Mouse (Mus musculus): Measurements from ENCODE around the gene Gse1.
A peak's percentile ranks its signal among the peaks of the same experiment; 100 is the strongest.

Gene Gse1

DNA sequence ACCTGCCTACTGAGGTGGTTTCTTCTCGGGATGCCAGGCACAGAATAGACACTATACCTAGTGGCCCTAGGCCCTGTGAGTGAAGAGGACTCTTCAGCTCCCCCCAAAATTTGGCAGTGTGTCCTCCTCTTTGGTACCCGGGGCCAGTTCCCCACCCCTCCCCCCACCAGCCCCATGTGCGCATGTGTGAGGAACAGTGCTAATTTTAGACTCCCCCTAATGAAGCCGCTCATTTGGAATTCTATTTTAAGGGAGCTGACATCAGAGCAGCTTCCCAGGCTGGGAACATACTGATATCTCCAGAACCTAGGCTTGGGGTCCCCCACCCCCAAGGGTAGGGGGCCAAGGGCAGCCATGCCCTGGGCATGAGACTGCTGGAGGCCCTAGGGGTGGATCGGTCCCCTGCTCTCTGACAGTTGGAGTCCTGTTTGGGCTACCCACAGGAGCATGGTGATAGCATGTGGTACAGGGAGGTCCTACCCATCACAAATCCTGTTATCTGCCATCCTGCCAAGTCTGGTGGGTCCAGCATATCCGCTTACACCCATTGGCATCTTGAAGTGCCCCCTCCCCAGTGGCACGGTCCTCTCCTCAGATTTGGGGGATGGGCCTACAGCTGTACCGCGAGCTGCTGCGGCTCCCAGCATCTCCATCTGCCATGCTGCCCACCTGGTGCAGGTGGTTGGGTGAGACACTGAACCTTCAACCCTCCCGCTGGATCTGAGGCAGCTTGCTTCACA, 322.9 kb downstream of the Gse1 start:
- no peak for DNase-seq (ENCODE audit: low spot score in 2 of 2)

DNA sequence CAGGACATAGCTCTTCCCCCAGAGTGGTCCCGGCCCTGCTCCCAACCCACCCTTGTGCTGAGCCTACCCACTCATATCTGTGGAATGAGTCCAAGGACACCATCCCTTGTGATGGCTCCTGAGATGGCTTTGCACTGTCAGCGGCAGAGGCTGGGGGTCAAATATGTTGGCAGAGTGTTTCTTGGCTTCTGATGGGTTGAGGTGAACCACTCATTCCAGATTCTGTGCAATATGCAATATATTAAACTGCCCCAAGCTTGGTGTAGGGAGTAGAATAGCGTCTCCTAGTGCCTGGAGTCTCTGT, 323.4 kb downstream of the Gse1 start:
- no peak for DNase-seq (ENCODE audit: low spot score in 2 of 2)

DNA sequence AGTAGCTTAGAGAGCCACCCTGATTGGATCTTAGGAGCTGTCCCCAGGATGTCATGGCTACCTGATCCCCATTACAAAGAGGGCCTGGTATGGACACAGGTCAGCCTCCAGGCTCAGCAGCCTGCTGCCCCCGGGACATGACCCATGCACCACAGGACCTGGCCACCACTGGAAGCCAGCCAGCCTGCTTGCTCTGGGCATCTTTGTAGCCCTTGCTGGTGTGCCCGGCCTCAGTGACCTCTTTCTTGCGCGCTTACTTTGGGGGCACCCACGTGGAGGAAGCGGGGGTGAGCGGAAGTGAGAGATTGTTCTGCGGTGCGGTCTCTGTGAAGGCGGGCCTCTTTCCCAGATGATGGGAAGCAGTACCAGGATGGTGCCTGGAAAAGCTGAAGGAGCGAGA, 324.3 kb downstream of the Gse1 start:
- DNase-seq (ENCODE audit: low spot score in 2 of 2): no peak

DNA sequence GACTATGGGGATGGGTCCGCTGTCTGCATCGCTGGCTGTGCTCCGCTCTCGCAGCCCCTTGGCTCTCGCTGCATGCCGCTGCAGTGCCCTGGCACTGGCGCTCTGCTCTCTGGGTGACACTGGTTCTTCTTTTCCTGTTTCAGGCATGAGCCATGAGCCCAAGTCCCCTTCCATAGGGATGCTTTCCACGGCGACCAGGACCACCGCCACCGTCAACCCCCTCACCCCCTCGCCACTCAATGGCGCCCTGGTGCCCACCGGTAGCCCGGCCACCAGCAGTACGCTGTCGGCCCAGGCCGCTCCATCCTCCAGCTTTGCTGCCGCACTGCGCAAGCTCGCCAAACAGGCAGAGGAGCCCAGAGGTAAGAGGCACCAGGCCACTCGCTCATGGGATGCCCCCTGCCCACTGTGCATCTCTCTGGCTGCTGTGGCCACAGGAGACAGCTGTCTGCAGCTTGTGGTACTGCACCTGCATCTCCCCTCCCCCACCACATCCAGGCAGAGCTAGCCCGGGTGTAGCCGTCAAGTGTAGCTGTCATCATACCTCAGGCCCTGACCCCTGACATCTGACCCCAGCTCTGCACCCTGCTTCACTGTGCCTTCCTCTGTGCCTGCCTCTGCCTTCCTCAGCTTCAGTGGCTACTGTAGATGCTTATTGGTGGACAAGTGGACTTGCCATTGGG, 325.3 kb downstream of the Gse1 start:
- DNase-seq (ENCODE audit: low spot score in 2 of 2): no peak

DNA sequence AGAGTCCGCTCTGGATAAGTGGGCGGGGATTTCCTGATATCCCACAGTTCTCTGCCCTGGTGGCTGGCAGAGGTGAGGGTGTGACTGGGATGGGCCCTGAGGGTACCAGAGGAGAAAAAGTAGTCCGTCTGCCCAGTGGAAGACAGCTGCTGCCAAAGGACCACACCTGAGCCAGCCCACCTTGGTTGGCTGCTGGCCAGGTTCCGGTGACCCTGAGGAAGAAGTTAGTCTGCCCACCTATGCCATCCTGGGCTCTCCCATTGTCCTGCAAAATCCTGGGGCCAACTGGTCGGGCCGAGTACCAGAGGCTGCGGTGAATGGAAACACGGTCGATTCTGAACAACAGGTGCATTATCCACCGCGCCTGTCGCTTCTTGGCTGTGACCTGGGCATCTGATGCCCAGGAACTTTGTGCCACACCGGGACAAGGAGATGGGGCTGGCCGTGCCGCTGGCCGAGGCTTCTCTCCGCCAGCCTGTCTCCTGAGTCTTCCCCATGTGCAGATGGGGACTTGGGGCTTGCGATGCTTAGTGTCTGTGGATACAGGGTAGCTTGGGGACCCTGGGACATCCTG, 326.3 kb downstream of the Gse1 start:
- no peak for DNase-seq (ENCODE audit: low spot score in 2 of 2)

DNA sequence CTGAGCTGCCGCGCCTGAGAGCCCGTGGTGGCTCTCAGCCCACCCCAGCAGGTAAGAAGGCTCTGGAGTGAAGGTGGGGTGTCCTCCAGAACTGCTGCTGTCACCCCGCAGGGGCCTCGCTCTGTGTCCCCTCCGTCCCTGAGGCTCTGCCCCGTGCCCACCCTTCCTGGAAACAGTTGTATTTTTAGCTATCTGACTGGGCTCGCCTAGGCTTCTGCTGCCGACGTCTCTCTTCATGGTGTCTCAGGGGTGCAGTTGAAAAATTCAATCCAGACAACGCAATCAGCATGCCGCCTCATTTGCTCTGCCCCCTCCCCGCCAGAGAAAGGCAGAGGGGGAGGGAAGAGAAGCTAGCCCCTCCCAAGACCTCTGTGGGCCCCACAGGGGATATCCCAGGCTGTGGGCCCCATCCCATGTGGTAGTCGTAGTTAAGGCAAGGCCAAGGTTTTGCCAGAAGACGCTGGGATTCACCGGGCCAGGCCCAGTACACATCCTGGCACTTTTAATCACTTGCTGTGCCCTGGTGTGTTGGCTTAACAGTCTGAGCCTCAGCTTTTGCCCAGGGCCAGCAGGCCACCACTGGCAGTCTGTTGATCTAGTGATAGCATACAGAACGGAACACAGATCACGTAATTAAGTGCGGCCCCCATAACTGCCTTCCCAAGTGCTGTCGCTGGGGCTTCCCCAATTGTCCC, 328.1 kb downstream of the Gse1 start:
- DNase-seq (ENCODE audit: low spot score in 2 of 2): no peak

DNA sequence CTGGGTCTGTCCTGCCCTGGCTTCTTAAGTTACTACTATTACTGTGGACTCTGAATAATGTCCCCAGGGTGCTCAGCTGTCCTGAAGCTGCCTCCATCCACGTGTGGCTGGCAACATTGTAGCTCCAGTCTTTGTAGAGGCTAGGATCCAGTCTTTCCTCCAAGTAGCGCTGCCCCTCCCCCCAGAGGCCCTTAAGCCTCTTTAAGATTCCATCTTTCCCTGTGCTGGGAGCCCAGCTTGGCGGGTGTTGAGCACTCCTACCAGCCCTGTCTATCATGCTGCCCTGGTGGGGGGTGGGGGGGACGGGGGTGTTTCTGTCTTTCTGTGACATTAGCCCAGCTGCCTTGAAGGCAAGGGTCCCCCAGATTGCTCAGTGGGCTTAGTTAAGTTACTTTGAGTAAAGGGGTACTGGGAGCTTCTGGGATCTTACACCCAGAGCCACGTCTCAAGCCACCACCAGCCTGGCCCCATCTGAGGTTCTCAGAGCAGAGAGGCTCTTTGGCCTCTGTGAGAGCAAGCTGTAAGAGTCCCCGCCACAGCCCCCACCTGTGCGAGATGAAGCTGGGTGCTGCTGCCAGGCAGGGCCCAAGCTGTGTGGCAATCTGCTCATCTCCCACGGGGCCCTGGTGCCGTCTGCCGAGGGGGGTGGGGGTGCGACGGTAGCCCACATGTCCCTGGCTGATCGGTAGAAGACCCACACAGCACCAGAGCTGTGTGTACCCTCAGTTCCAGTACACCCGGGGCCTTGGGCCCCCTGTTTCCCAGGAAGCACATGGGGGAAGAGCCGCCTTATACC, 329.1 kb downstream of the Gse1 start:
- peak in 1 of 2 experiments; percentile 81 for DNase-seq (ENCODE audit: low spot score in 2 of 2)

DNA sequence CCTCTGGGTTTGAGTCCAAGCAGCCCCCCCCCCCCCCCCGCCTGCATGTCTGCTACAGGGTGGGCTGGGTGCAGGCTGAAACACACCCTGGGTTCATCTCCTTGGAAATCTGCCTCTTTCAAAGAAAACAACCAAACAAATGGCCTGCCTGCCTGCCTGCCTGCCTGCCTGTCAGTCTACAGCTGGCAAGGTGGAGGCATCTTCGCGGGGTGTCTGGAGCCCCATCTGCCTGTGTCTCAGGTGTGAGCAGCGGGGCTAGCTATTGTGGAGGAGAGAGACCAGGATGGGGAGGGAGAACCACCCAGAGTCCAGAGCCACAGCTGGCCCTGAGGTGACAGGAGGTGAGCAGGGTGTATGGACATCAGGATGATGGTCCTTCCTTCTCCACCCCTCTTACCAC, 329.9 kb downstream of the Gse1 start:
- DNase-seq (ENCODE audit: low spot score in 2 of 2): no peak

DNA sequence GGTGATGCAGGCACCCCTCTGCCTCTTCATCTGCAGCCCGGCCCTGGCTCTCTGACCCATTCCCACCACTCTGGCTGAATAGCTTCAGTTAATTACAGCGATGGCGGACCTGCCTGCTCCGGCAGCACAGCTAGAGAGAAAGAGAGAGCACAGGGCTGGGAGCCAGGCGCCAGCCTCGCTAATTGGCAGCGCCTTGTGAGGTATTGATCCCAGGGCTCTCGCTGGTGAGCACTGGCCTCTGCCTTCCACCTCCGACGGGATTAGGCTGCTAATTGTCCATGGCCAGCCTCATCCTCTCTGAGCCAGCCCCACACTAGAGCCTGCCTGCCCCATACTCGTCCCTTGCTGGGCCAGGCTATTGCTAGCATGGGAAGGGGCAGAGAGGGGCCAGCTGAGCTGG, 331.4 kb downstream of the Gse1 start:
- no peak for DNase-seq (ENCODE audit: low spot score in 2 of 2)

DNA sequence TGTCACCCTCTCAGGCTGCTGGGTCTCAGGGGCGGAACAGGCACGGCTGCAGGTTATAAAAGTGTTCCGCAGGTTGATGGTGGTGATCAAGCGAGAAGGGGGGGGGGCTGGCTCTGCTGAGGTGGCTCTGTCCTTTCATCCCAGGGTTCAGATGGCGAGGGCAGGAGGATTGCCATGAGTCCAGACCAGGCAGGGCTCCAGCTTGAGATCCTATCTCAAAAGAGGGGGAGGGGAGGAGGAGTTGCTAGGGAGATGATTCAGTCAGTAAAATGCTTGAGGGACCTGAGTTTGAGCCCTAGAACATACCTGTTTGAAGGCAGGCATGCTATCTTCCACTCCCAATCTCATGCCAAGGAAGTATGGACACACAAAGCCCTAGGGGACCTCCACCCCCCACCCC, 332.3 kb downstream of the Gse1 start:
- no peak for DNase-seq (ENCODE audit: low spot score in 2 of 2)

DNA sequence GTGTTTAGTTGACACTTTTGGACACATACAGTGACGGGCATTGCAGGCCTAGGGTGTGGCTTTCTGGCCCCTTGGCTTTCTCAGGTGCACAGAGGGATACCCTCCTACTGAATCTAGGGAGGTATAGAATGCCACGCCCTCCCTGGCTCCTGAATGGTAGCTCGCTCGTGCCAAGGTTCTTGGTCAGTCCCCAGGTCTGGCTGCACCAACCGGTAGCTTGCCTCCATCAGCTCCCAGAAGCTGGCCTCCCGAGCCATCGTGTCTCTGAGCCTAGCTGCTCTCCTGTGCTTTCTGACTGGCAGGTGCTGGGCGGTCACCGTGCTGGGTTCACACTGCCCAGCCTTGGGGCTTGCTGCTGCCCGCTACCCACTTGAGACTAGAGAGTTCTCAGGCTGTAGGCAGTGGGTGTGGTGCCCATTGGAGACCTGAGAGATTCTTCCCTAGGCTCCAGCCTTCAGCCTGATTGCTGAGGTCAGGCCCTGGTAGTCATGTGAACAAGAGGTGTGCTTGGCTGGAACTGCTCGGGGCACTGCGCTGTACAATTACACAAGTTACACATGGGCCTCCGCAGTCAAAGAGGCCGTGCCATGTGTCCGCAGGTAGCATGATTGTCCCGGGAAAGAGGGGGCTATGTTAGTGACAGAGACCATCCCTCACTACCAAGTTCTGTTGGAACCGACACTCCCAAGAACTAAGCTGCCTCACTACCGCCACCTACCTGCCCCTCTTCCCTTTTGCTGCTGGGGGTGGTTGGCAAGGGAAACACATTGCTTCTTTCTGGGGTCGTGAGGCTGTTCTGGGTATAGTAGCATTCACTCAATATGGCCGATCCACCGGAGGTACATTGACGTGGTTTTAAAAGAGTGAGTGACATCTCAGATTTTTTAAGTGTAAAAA, 333.5 kb downstream of the Gse1 start:
- no peak for DNase-seq (ENCODE audit: low spot score in 2 of 2)

DNA sequence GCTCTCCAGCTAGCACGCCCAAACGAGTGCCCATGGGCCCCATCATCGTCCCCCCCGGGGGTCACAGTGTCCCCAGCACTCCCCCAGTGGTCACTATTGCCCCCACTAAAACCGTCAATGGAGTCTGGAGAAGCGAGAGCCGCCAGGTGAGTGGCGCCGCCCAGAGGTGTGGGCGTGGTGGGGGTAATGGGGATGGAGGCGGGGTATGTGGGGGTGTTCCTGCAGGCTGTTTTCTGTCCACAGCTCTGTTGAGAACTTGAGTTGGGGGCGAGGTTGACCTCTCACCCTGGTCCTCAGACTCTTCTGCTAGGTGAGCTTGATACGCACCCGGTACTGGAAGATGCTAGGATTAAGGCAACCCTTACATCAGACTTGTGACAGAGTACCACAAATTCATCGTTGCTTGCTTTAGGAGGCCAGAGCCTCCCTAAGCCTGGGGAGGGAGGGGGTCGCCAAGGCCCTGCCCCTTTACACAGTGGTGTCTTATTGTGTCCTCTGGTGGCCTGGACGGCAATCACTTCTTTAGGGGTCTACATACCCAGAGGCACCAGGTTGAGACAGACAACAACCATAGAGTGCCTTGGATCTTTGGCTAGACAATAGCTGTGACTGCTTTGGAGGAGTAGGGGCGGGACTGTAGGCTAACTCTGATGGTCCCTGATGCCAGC, 334.6 kb downstream of the Gse1 start:
- DNase-seq (ENCODE audit: low spot score in 2 of 2): no peak

DNA sequence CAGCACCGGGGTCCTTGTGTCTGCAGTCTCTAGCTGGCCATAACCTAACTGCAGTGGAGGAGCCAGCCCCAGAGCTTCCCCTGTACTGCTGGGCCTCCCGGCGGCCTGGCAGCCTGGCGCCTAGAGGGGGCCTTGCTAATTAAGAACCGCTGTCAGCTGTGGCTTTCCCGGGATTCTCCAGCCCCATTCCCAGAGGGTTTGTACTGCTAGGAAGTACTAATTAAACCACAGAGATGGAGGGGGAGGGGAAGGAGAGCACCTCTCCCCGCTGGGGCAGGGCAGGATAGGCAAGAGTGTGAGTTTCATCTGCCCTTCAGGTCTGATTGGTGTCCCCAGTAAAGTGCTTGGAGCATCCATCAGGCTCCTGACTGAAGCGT, 335.1 kb downstream of the Gse1 start:
- no peak for DNase-seq (ENCODE audit: low spot score in 2 of 2)

DNA sequence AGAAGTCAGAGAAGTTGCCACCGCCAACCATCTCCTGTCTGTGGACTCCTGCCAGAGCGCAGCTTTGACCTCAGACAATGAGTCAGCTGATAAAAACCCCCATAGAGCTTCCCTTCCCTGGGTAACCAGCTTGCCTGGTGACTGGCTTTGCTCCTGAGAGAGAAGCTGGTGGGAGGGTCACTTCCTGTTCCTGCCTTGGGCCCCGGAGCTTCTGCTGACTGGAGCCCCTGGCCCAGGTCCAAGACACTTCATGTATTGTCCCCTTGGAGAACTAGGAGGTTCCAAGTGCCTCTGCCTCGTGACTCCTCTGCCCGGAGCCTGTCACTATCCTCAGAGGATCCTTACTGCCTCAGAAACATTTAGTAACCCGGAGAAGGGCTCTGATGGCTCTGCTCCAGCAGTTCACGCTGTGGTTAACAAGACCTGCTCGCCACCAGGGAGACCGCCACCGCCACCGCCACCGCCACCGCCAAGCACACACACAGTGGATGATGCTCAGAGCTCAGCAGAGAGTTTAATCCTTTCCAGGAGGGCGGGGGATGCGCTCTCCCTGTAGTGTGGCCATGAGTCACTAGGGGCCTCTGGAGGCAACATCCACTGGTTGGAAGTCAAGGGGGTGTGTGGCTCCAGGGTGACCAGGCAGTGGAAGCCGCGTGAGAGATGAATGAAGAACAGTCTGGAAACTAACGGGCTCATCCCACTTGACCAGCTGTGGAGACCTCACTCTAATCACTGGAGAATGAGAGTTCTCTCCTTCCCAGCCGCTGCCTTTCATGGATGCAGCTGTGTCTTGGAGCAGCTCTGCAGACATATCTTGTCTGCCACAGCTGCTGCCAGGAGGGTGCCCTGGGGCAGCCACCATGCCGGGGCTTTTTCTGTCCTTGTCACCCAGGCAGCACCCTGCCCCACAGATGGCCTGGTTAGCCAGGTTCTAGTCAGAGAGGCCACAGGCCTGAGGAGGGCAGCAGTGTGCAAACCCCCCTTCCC, 335.9 kb downstream of the Gse1 start:
- peak; percentile 63 to 73 for DNase-seq (ENCODE audit: low spot score in 2 of 2)

DNA sequence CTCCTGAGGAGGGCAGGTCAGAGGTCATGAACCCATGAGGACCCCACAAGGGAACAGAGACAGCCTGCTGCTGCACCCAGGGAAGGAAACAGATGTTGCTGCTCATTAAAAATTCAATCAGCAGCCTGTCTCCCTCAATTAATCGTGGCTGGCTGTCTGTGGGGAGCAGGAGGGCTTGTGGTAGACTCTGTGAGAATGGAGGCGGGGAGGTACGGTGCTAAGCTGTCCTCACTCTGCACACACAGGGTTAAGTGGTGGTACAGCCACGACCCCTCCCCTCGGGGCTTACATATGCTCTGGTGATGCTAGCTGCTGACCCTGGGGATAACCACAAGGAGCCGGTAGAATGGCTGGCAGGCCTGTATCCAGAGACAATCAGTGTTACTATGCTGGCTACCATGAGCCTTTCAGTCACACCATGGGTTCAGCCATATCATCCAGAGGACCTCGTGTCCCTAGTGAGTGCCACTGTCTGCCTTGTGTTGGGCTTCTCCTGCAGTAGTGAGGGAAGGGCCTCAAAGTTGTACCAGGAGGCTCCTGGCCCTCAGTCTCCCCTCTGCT, 337.0 kb downstream of the Gse1 start:
- no peak for DNase-seq (ENCODE audit: low spot score in 2 of 2)

DNA sequence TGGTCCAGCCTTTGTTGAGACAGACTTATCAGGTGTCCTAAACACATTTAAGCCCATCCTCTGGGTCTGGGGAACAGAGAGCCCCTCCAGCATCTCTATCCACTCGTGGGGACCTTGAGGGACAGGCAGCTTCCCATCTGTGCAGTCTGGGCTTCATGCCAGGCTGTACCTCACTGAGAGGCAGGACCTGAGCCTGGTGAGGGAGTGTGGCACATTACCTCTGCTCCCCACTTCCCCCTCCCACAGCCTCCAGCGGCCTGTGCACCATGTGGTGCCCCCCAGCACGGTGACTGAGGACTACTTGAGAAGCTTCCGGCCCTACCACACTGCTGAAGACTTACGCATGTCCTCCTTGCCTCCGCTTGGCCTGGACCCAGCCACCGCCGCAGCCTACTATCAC, 338.4 kb downstream of the Gse1 start:
- DNase-seq (ENCODE audit: low spot score in 2 of 2): no peak

DNA sequence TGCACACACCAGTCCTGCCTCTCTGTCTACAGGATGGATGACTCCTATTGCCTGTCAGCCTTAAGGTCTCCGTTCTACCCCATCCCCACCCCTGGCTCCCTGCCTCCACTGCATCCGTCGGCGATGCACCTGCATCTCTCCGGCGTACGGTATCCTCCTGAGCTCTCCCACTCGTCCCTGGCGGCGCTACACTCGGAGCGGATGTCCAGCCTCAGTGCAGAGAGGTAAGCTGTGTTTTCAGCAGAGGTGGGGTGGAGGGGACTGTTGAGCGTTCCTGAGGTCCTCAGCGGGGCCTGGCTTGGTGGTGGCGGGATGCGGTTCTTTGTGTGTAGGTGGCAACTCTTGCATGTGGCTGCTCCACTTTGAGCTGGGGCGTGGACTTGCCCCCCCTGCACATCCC, 339.5 kb downstream of the Gse1 start:
- no peak for DNase-seq (ENCODE audit: low spot score in 2 of 2)

DNA sequence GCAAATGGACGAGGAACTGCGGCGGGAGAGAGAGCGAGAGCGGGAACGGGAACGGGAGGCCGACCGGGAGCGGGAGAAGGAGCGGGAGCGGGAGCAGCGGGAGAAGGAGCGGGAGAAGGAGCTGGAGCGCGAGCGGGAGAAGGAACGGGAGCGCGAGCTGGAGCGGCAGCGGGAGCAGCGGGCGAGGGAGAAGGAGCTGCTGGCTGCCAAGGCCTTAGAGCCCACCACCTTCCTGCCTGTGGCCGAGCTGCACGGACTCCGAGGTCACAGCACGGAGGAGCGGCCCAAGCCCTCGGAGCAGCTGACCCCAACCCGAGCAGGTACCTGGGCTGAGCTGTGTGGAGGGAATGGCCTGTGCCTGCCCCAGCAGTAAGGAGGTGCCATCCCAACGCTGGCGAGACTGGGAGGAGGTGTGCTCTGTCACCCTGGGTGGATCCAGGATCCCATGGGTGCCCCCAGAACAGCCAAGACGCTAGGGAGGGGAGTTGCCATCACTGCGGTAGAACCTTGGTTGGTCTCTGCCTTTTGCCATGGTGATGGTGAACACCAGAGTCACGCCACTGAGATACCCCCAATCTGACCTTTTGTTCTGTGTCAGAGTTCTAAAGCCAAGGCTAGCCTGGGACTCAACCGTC, 340.0 kb downstream of the Gse1 start:
- no peak for DNase-seq (ENCODE audit: low spot score in 2 of 2)
